Mouse (Mus musculus) testis, adult 2 months (tissue): Measurements from ENCODE around the gene Ccdc148. TPM values are rescaled to one million over a fixed set of nuclear protein-coding genes. Genes with fewer than 3 reads are reported as not detected.

ENCODE experiments used
- H3K27ac ChIP-seq: fragments of 200-500 bp; 2 replicates; pipeline ENCODE4 v1.5.1; 2012; ENCODE audit warnings: low read depth, low read length; ENCODE audit not compliant: control insufficient read depth, insufficient read depth
- H3K27me3 ChIP-seq: fragments of 200-500 bp; 2 replicates; pipeline ENCODE4 v1.6.1; 2012; ENCODE audit warnings: mild to moderate bottlenecking, low read length, moderate library complexity; ENCODE audit not compliant: control insufficient read depth, insufficient read depth
- H3K36me3 ChIP-seq: fragments of 200-500 bp; 2 replicates; pipeline ENCODE4 v1.6.1; 2012; ENCODE audit warnings: mild to moderate bottlenecking, low read length; ENCODE audit not compliant: control insufficient read depth, insufficient read depth
- H3K4me1 ChIP-seq: fragments of 200-500 bp; 2 replicates; pipeline ENCODE4 v1.6.1; 2012; ENCODE audit warnings: low read length; ENCODE audit not compliant: control insufficient read depth, insufficient read depth
- H3K4me3 ChIP-seq: fragments of 200-500 bp; 2 replicates; pipeline ENCODE4 v1.5.1; 2012; ENCODE audit warnings: low read depth, mild to moderate bottlenecking, low read length, moderate library complexity, mixed read lengths; ENCODE audit not compliant: control insufficient read depth
- CTCF ChIP-seq: fragments of 200-500 bp; IDR thresholded peaks from 2 replicates; pipeline ENCODE4 v1.5.1; 2012; ENCODE audit warnings: low read depth, mild to moderate bottlenecking, inconsistent platforms, low read length, moderate library complexity; ENCODE audit not compliant: control insufficient read depth, insufficient read depth, insufficient replicate concordance
- POLR2A ChIP-seq: fragments of 200-500 bp; IDR thresholded peaks from 2 replicates; pipeline ENCODE4 v1.6.1; 2012; ENCODE audit warnings: low read depth, mild to moderate bottlenecking, inconsistent platforms, low read length, moderate library complexity; ENCODE audit not compliant: control insufficient read depth
- polyA plus RNA-seq: library from polyadenylated mRNA; depleted of rRNA; stranded (reverse); fragments of >200 nt; gene quantifications from 2 replicates; pipeline ENCODE4 v1.2.3, GENCODE M21; 2012

Gene Ccdc148
- polyA plus RNA-seq, 1 experiment, result 4.2 TPM

- H3K36me3 ChIP-seq, result no peaks in the 10 kb centered on the region
- no peaks in the 10 kb centered on the region for H3K4me1 ChIP-seq
- H3K27ac ChIP-seq, result no peak overlapping the region
- H3K27me3 ChIP-seq, result no peaks in the 10 kb centered on the region
- no peak overlapping the region for H3K4me3 ChIP-seq
- TF ChIP-seq CTCF, result no peak
- TF ChIP-seq POLR2A, result no peak
Observed at GRCm38 (mm10) chr2:59129023-59129422, 31.5 kb downstream of the Ccdc148 start.

DNA sequence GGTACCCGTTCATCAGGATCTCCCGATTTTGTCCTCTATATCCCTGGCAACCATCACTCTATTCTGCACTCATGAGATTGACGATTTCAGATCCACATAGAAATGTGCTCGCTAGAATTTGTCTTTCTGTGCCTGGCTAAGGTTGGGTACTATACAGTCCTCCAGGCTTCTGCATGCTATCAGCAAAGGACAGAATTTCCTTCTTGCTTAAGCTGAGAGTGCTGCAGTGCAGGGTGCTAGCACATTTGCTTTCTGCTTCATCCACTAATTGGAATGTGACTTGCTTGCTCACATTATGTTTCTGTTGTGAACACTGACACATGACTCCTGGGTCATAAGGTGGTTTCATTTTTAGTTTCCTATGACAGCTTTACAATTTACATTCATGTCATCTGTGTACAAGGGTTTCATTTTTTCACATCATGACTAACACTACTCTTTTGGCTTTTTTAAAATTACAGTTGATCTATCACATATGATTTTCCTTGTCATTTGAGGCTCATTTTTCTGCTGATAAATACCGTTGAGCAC, 104.8 kb downstream of the Ccdc148 start:
- TF ChIP-seq CTCF (no peak), POLR2A (no peak)
- Histone ChIP-seq H3K36me3 (no peaks in the 10 kb centered on the region), H3K4me3 (no peak overlapping the region)

DNA sequence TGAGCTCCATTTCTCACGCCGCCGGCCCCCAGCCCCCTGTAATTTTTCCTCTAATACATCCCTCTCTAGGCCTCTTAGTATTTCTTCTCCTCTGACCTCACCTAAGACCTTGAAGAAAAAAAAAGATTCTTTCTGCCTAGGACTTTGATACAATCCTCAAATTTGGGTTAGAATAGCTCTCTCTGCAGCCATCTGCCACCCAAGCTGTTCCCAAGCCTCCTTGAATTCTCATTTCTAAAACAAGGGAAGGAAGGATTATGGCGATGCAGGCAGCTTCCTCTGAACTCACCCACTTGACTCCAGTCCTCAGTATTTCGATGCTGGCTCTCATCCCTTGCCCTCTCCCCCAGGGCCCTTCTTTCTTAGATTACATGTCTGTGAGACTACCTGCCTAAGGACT, 106.1 kb downstream of the Ccdc148 start:
- Histone ChIP-seq H3K4me1 (no peaks in the 10 kb centered on the region), H3K4me3 (no peak overlapping the region), H3K27ac (no peak overlapping the region), H3K36me3 (no peaks in the 10 kb centered on the region), H3K27me3 (no peaks in the 10 kb centered on the region)
- TF ChIP-seq CTCF (no peak), POLR2A (no peak)

More for the DNA sequence above, 104.8 kb downstream of the Ccdc148 start:
- H3K4me1 ChIP-seq, result no peaks in the 10 kb centered on the region
- no peak overlapping the region for H3K27ac ChIP-seq
- no peaks in the 10 kb centered on the region for H3K27me3 ChIP-seq

DNA sequence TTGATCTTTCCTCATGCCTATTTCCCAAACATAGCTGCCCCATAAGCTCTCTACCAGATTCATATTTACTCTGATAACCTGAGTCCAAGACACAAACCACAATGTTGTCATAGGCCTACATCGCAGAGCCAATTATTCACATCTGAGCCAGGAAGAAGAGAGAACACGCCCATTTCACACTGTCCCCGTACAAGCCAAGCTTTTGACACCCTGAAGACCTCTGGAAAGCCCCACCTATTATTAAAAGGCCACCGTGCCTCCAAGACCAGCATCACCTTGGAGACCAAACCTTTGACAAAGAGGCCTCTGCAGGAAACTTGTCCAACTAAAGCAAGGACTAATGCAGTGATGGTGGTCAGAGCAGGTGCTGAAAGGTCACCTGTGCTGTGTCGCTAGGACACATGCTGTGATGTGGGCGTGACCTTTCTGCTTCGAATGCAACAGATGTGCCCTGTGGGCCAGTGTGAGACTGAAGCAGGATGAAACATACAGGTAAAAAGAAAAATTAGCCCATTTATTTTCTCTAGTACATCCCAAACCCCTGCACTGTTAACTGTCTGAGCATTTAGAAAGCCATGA, 106.9 kb downstream of the Ccdc148 start:
- H3K4me3 ChIP-seq, result no peak overlapping the region
- H3K27ac ChIP-seq, result no peak overlapping the region
- TF ChIP-seq CTCF, result no peak
- TF ChIP-seq POLR2A, result no peak
- H3K36me3 ChIP-seq, result no peaks in the 10 kb centered on the region
- H3K27me3 ChIP-seq, result no peaks in the 10 kb centered on the region
- no peaks in the 10 kb centered on the region for H3K4me1 ChIP-seq

DNA sequence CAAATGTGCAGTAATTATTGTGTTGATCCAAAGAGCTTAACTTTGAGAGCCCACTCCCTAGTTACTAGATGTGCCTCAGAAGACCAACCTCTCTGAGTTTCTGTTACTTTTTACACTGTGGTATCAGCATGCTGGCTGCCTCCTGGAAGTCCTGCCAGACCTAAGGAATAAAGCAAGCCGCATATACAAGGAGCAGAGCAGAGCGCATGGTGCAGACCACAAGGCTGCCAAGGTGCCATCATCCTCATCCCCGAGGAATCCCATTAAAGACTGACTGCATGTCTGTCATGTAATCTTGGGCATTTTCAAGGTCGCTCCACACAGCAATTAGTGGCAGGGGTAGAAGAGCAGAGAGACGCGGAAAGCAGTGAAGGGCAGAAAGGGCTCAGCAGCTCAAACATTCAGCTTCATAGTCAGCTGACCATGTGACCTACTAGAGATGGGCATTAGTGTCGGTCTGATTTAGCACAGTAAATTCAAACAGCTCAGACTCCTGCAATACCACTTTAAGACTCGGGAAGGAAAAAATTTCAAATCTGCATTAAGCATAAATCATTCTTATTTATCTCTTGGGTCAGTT, 110.1 kb downstream of the Ccdc148 start:
- TF ChIP-seq CTCF (no peak), POLR2A (no peak)
- no peaks in the 10 kb centered on the region for H3K27me3 ChIP-seq
- no peak overlapping the region for H3K27ac ChIP-seq
- H3K4me3 ChIP-seq, result no peak overlapping the region
- no peaks in the 10 kb centered on the region for H3K36me3 ChIP-seq
- no peaks in the 10 kb centered on the region for H3K4me1 ChIP-seq

DNA sequence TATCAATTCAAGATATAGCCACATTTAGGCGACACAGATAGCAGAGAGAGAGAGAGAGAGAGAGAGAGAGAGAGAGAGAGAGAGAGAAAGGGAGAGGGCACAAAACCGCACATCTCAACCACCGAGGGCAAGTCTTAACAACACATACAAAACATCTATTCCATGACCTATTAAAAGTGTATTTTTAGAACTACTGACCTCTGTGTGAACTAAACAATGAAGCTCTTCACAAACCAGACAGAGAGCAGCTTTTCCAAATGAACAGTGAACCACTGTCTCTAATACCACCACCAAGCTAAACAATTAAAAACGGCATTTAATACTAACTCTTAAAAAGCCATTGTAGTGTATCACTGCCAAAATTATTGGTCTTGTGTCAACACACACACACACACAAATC, 110.8 kb downstream of the Ccdc148 start:
- Histone ChIP-seq H3K4me3 (no peak overlapping the region), H3K4me1 (no peaks in the 10 kb centered on the region), H3K27ac (no peak overlapping the region), H3K27me3 (no peaks in the 10 kb centered on the region), H3K36me3 (no peaks in the 10 kb centered on the region)
- TF ChIP-seq POLR2A (no peak), CTCF (no peak)

DNA sequence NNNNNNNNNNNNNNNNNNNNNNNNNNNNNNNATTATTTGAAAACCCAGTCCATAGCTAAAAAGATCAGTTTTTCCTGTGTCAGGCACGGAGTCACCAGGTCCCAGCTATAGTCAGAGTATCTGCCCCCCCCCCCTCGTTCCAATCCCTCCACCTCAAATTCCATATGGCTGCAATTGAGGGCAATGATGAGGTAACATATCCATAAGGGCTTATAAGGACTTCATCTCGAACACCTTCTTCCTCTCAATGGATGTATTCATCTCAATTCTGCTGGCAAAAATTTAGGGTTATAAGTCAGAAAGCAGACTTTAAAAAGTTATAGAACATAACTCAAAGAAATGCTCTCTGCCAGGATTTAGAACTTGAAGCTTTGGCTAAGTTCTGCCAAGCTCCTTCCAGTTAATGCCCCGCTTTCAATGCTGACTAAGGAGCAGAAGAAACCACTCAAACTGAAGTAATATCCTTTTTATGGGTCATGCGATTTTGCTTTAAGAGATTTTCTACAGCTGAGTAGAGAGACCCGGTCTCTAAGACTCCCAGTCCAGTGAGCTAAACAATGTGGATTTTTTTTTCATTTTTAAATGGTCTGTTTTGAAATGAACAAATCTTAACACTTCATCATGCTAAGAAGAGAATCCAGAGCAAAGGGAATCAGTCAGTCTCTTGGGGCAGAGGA, 111.6 kb downstream of the Ccdc148 start:
- Histone ChIP-seq H3K27ac (no peak overlapping the region), H3K36me3 (no peaks in the 10 kb centered on the region), H3K4me1 (no peaks in the 10 kb centered on the region; the same call in 1 of the 2 replicates), H3K4me3 (no peak overlapping the region), H3K27me3 (no peaks in the 10 kb centered on the region)
- TF ChIP-seq CTCF, result no peak
- TF ChIP-seq POLR2A, result no peak
